Mouse (Mus musculus): ENCODE data around the gene Sept3. TPM values are rescaled to one million over a fixed set of nuclear protein-coding genes. Genes with fewer than 3 reads are reported as not detected.
A peak's percentile ranks its signal among the peaks of the same experiment; 100 is the strongest.

Sept3 gene
- 157 and 162 TPM in 2 replicates for polyA plus RNA-seq (2014; fragmentation: Nextera tagmentation; extraction: Ambion mirVana)

DNA sequence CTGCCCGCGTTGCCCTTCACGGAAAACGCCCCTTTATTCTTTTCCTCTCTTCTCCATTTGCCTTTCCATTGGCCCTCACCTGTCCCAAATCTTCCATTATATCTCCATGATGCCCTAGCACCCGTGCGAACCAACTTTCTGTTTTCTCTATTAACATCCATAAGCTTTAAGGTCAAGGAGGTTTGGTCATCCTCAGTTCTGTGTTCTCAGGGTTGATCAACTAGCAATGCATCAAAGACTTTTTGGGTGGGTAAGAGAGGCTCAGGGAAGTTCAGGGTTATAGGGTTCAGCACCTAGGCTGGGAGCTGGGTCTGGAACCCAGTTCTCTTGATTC lies at the start of gene Sept3:
Sept3 (plus strand) TSS at position 301 of the 334 bp plus-strand sequence.
- DNase-seq (ENCODE audit: low spot score): no peak
- H3K4me1 ChIP-seq (replicated peaks; ENCODE audit: control insufficient read depth, insufficient read depth, low read length): peaks cover 8% of the 10 kb centered on the region; the same call in 1 of the 2 replicates
- H3K27me3 ChIP-seq (ENCODE audit: control insufficient read depth, insufficient read depth, low read length): peaks cover 3% of the 10 kb centered on the region; the same call in 1 of the 2 replicates
- peak within 1 kb of the TSS; percentile 73 for H3K4me3 ChIP-seq (ENCODE audit: low read depth, low read length)
- peak within 1 kb of the TSS; percentile 88 for H3K27ac ChIP-seq (ENCODE audit: low read depth, low read length)
- ATAC-seq (replicated peaks; ENCODE audit: low FRiP score): no peak; the same call in 1 of the 2 replicates
- WGBS: 32% methylated on average over 6 of the region's 6 CpGs
- peak within 1 kb of the TSS; percentile 92 for H3K9ac ChIP-seq (ENCODE audit: low read length)
- peak within 1 kb of the TSS; percentile 93 for H3K4me2 ChIP-seq (ENCODE audit: low read depth, low read length, severe bottlenecking)
- H3K9me3 ChIP-seq (ENCODE audit: control insufficient read depth, low read length): no peaks in the 10 kb centered on the region
- H3K36me3 ChIP-seq (ENCODE audit: control insufficient read depth, insufficient read depth, low read length): peaks cover 3% of the 10 kb centered on the region; the same call in 1 of the 2 replicates

GRCm38 (mm10) chr15:82225769-82226168 lies 48.9 kb upstream of the Sept3 start:
- 91% methylated on average over 5 of the region's 5 CpGs for WGBS
- peaks cover 5% of the 10 kb centered on the region for H3K4me1 ChIP-seq (replicated peaks; ENCODE audit: control insufficient read depth, insufficient read depth, low read length)
- H3K4me3 ChIP-seq (ENCODE audit: low read depth, low read length): no peak overlapping the region
- no peak overlapping the region for H3K4me2 ChIP-seq (ENCODE audit: low read depth, low read length, severe bottlenecking)
- ATAC-seq (replicated peaks; ENCODE audit: low FRiP score) (no peak), DNase-seq (ENCODE audit: low spot score) (no peak)
- peaks cover 12% of the 10 kb centered on the region for H3K27me3 ChIP-seq (ENCODE audit: control insufficient read depth, insufficient read depth, low read length)
- H3K9ac ChIP-seq (ENCODE audit: low read length): no peak overlapping the region
- no peaks in the 10 kb centered on the region for H3K36me3 ChIP-seq (ENCODE audit: control insufficient read depth, insufficient read depth, low read length)
- no peak overlapping the region for H3K27ac ChIP-seq (ENCODE audit: low read depth, low read length)
- H3K9me3 ChIP-seq (ENCODE audit: control insufficient read depth, low read length): no peaks in the 10 kb centered on the region

DNA sequence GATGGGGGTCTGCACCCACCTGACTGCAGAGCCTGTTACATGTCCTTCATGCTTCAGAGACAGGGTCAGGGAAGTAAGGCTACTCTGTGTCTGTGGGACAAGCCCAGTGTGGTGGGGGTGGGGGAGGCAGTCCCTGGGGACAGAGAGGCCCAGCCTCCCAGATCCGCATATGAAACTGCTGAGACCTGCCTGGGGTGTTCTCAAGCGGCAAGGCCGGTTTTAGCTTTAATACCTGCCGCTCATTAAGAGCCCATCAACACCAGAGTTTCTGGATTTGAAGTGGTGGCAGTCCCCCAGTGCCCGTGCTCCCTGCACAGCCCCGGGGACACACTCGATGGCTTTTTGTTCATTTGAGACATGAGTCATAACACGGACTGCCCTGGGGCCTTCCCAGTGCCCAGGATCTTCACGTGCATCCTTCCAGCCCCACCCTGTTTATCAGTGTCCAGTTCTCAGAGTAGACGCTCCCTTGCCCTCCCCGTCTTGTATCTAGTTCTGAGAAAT lies 45.1 kb upstream of the Sept3 start:
- Histone ChIP-seq H3K9me3 (ENCODE audit: control insufficient read depth, low read length) (no peaks in the 10 kb centered on the region), H3K36me3 (ENCODE audit: control insufficient read depth, insufficient read depth, low read length) (no peaks in the 10 kb centered on the region), H3K4me2 (ENCODE audit: low read depth, low read length, severe bottlenecking) (no peak overlapping the region), H3K27me3 (ENCODE audit: control insufficient read depth, insufficient read depth, low read length) (peaks cover 4% of the 10 kb centered on the region), H3K4me3 (ENCODE audit: low read depth, low read length) (no peak overlapping the region), H3K9ac (ENCODE audit: low read length) (no peak overlapping the region), H3K27ac (ENCODE audit: low read depth, low read length) (no peak overlapping the region), H3K4me1 (replicated peaks; ENCODE audit: control insufficient read depth, insufficient read depth, low read length) (no peaks in the 10 kb centered on the region; the same call in 1 of the 2 replicates)
- no peak for DNase-seq (ENCODE audit: low spot score)
- no peak for ATAC-seq (replicated peaks; ENCODE audit: low FRiP score)
- whole genome bisulfite sequencing: 36% methylated on average over 11 of the region's 11 CpGs

- no peak for ATAC-seq (replicated peaks; ENCODE audit: low FRiP score)
- Histone ChIP-seq H3K27me3 (ENCODE audit: control insufficient read depth, insufficient read depth, low read length) (no peaks in the 10 kb centered on the region), H3K4me3 (ENCODE audit: low read depth, low read length) (no peak overlapping the region), H3K9ac (ENCODE audit: low read length) (no peak overlapping the region), H3K9me3 (ENCODE audit: control insufficient read depth, low read length) (no peaks in the 10 kb centered on the region), H3K4me2 (ENCODE audit: low read depth, low read length, severe bottlenecking) (no peak overlapping the region), H3K27ac (ENCODE audit: low read depth, low read length) (no peak overlapping the region), H3K4me1 (replicated peaks; ENCODE audit: control insufficient read depth, insufficient read depth, low read length) (no peaks in the 10 kb centered on the region), H3K36me3 (ENCODE audit: control insufficient read depth, insufficient read depth, low read length) (no peaks in the 10 kb centered on the region)
- peak; percentile 49 for DNase-seq (ENCODE audit: low spot score)
- WGBS: 62% methylated on average over 6 of the region's 6 CpGs
Measured at GRCm38 (mm10) chr15:82230098-82230611, 44.5 kb upstream of the Sept3 start.

DNA sequence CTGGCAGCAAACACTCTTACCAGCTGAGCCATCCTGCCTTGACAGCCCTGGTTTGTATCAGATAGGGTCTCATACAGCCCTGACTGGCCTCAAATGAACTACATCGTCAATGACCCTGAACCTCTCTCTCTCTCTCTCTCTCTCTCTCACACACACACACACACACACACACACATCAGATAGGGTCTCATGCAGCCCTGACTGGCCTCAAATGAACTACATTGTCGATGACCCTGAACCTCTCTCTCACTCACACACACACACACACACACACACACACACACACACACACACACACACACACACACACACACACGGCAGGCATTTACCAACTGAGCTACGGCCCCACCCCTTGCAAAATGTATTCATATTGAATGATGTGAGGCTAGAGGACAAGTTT lies 43.6 kb upstream of the Sept3 start:
- Histone ChIP-seq H3K4me1 (replicated peaks; ENCODE audit: control insufficient read depth, insufficient read depth, low read length) (no peaks in the 10 kb centered on the region), H3K9ac (ENCODE audit: low read length) (no peak overlapping the region), H3K4me2 (ENCODE audit: low read depth, low read length, severe bottlenecking) (no peak overlapping the region), H3K27ac (ENCODE audit: low read depth, low read length) (no peak overlapping the region), H3K4me3 (ENCODE audit: low read depth, low read length) (no peak overlapping the region), H3K9me3 (ENCODE audit: control insufficient read depth, low read length) (no peaks in the 10 kb centered on the region), H3K36me3 (ENCODE audit: control insufficient read depth, insufficient read depth, low read length) (no peaks in the 10 kb centered on the region), H3K27me3 (ENCODE audit: control insufficient read depth, insufficient read depth, low read length) (no peaks in the 10 kb centered on the region)
- DNase-seq (ENCODE audit: low spot score) (no peak), ATAC-seq (replicated peaks; ENCODE audit: low FRiP score) (no peak)
- WGBS: 82% methylated on average over 4 of the region's 4 CpGs

GRCm38 (mm10) chr15:82231591-82232378 lies 42.9 kb upstream of the Sept3 start:
- 67% methylated on average over 11 of the region's 11 CpGs for WGBS
- Histone ChIP-seq H3K9ac (ENCODE audit: low read length) (no peak overlapping the region), H3K4me1 (replicated peaks; ENCODE audit: control insufficient read depth, insufficient read depth, low read length) (no peaks in the 10 kb centered on the region), H3K27ac (ENCODE audit: low read depth, low read length) (no peak overlapping the region), H3K9me3 (ENCODE audit: control insufficient read depth, low read length) (no peaks in the 10 kb centered on the region), H3K27me3 (ENCODE audit: control insufficient read depth, insufficient read depth, low read length) (no peaks in the 10 kb centered on the region), H3K4me3 (ENCODE audit: low read depth, low read length) (no peak overlapping the region), H3K36me3 (ENCODE audit: control insufficient read depth, insufficient read depth, low read length) (no peaks in the 10 kb centered on the region), H3K4me2 (ENCODE audit: low read depth, low read length, severe bottlenecking) (no peak overlapping the region)
- DNase-seq (ENCODE audit: low spot score) (peak; percentile 45), ATAC-seq (replicated peaks; ENCODE audit: low FRiP score) (no peak)

GRCm38 (mm10) chr15:82232651-82233050 lies 42.0 kb upstream of the Sept3 start:
- DNase-seq (ENCODE audit: low spot score) (no peak), ATAC-seq (replicated peaks; ENCODE audit: low FRiP score) (no peak)
- H3K9ac ChIP-seq (ENCODE audit: low read length): no peak overlapping the region
- H3K4me3 ChIP-seq (ENCODE audit: low read depth, low read length): no peak overlapping the region
- no peaks in the 10 kb centered on the region for H3K4me1 ChIP-seq (replicated peaks; ENCODE audit: control insufficient read depth, insufficient read depth, low read length)
- no peaks in the 10 kb centered on the region for H3K9me3 ChIP-seq (ENCODE audit: control insufficient read depth, low read length)
- 80% methylated on average over 4 of the region's 4 CpGs for WGBS
- no peak overlapping the region for H3K4me2 ChIP-seq (ENCODE audit: low read depth, low read length, severe bottlenecking)
- no peaks in the 10 kb centered on the region for H3K36me3 ChIP-seq (ENCODE audit: control insufficient read depth, insufficient read depth, low read length)
- H3K27me3 ChIP-seq (ENCODE audit: control insufficient read depth, insufficient read depth, low read length): no peaks in the 10 kb centered on the region
- H3K27ac ChIP-seq (ENCODE audit: low read depth, low read length): no peak overlapping the region

GRCm38 (mm10) chr15:82235661-82236060 lies 39.0 kb upstream of the Sept3 start:
- H3K27ac ChIP-seq (ENCODE audit: low read depth, low read length): no peak overlapping the region

More at GRCm38 (mm10) chr15:82235661-82236060, 39.0 kb upstream of the Sept3 start:
- Histone ChIP-seq H3K9ac (ENCODE audit: low read length) (no peak overlapping the region), H3K27me3 (ENCODE audit: control insufficient read depth, insufficient read depth, low read length) (no peaks in the 10 kb centered on the region), H3K4me3 (ENCODE audit: low read depth, low read length) (no peak overlapping the region), H3K36me3 (ENCODE audit: control insufficient read depth, insufficient read depth, low read length) (0 out of 2 replicates have a peak, but pooled peaks cover 2% of the 10 kb centered on the region), H3K4me2 (ENCODE audit: low read depth, low read length, severe bottlenecking) (no peak overlapping the region), H3K9me3 (ENCODE audit: control insufficient read depth, low read length) (no peaks in the 10 kb centered on the region), H3K4me1 (replicated peaks; ENCODE audit: control insufficient read depth, insufficient read depth, low read length) (no peaks in the 10 kb centered on the region)
- ATAC-seq (replicated peaks; ENCODE audit: low FRiP score) (peak; percentile 30; the same call in 1 of the 2 replicates), DNase-seq (ENCODE audit: low spot score) (no peak)
- 79% methylated on average over 10 of the region's 10 CpGs for WGBS

Measured in forebrain, embryonic 11.5 days (tissue).